In the genomic region with DNA sequence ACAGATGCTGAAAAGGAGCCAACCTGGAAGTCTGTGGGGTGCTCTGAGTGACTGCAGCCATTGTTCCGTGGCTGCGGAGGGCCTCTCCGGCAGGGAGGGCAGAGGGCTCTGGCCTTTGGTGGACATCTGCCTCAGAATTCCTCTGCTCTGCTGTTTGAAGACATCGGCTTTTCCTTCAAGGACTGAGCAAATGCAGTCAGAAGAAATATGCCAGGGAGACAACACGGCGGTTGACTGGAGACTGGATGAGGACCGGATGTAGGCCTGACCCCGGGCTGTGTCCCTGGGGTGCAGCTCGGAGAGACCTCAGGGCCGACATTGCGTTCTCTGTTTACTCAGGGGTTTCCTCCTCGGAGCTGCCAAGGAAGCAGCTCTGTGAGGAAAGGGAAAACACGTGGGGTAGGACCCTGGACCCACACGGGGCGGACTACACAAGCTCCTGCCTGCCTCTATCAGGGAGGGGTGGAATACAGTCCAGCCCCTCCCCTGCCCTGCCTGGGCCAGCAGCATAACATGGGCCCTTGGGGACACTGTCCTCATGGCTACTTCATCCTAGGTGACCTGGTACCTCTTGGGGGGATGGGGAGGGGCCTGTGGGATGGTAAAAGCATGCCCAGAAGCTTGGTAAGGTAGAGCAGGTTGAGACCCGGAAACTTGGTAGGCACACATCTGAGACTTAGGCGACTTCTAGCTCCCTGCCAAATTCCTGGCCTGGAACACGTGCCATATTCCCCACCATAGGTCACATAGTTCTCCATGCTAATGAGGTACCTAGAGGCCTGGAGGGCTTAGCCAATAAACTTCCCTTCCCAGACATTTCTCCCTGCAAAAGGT, we compare ENCODE assay signal across 8 mouse cellular contexts.
DNase-seq lines count a peak whose midpoint lies in the region; ATAC-seq and TF ChIP-seq lines count a peak whose summit lies in the region.

No protein-coding gene starts in this region.

- no peaks in the 10 kb centered on the region for H3K9me3 ChIP-seq in forebrain, embryonic 10.5 days
- H3K9me3 ChIP-seq in forebrain, embryonic 14.5 days (replicated peaks; ENCODE audit: control insufficient read depth, low read length): no peaks in the 10 kb centered on the region
- no peaks in the 10 kb centered on the region for H3K9me3 ChIP-seq in lung, embryonic 16.5 days (ENCODE audit: control insufficient read depth, low read length)

- no peak for TF ChIP-seq CTCF in heart, adult 2 months (IDR thresholded peaks at IDR 0.05)

- no peaks in the 10 kb centered on the region for H3K36me3 ChIP-seq in forebrain, embryonic 10.5 days (replicated peaks)
- no peaks in the 10 kb centered on the region for H3K36me3 ChIP-seq in forebrain, embryonic 14.5 days (ENCODE audit: control insufficient read depth, insufficient read depth, low read length)
- peaks cover 2% of the 10 kb centered on the region; the same call in 1 of the 2 replicates for H3K36me3 ChIP-seq in heart, adult 2 months (ENCODE audit: control insufficient read depth, insufficient read depth, low read length)
- no peaks in the 10 kb centered on the region for H3K36me3 ChIP-seq in lung, embryonic 16.5 days (ENCODE audit: control insufficient read depth, insufficient read depth, low read length)

- no peak overlapping the region for H3K4me2 ChIP-seq in forebrain, embryonic 14.5 days (ENCODE audit: low read length)
- no peak overlapping the region for H3K4me2 ChIP-seq in lung, embryonic 16.5 days (ENCODE audit: low read depth, low read length)

- ATAC-seq in forebrain, embryonic 14.5 days: no peak
- ATAC-seq in lung, embryonic 16.5 days (ENCODE audit: low read depth): peak; percentile 86
- ATAC-seq in erythroblast, adult 5-6 weeks (replicated peaks; ENCODE audit: low FRiP score, poor library complexity, severe bottlenecking): no peak

- no peak overlapping the region for H3K4me3 ChIP-seq in forebrain, embryonic 10.5 days
- no peak overlapping the region for H3K4me3 ChIP-seq in forebrain, embryonic 14.5 days (ENCODE audit: low read depth, low read length)
- no peak overlapping the region for H3K4me3 ChIP-seq in heart, adult 2 months
- H3K4me3 ChIP-seq in lung, embryonic 16.5 days (ENCODE audit: low read length): no peak overlapping the region

- peak overlapping the region; percentile 74 for H3K27ac ChIP-seq in forebrain, embryonic 10.5 days
- H3K27ac ChIP-seq in forebrain, embryonic 14.5 days (ENCODE audit: low read depth, low read length): no peak overlapping the region
- H3K27ac ChIP-seq in heart, adult 2 months: peak overlapping the region; percentile 90
- H3K27ac ChIP-seq in lung, embryonic 16.5 days (ENCODE audit: low read length): peak overlapping the region; percentile 86

- H3K79me2 ChIP-seq in heart, adult 2 months (replicated peaks; ENCODE audit: control insufficient read depth, insufficient read depth, low read length): no peaks in the 10 kb centered on the region

- intact Hi-C loops in heart, adult 2 months (cut with DNase I): loop anchor here (1.0 to 5.0 kb wide), 5 partner anchors 17 to 139 kb away; no protein-coding TSS in a partner anchor

- H3K4me1 ChIP-seq in forebrain, embryonic 10.5 days: peaks cover 20% of the 10 kb centered on the region
- no peaks in the 10 kb centered on the region for H3K4me1 ChIP-seq in forebrain, embryonic 14.5 days (ENCODE audit: control insufficient read depth, insufficient read depth, low read length)
- peaks cover 25% of the 10 kb centered on the region for H3K4me1 ChIP-seq in heart, adult 2 months (ENCODE audit: control insufficient read depth, insufficient read depth, low read length)
- peaks cover 8% of the 10 kb centered on the region for H3K4me1 ChIP-seq in lung, embryonic 16.5 days (replicated peaks; ENCODE audit: control insufficient read depth, insufficient read depth, low read length)

- DNase-seq in forebrain, embryonic 10.5 days (ENCODE audit: extremely low spot score, low spot score): no peak
- no peak for DNase-seq in forebrain, embryonic 14.5 days (ENCODE audit: low spot score)
- DNase-seq in heart, adult 2 months: peak; percentile 82 to 88
- peak; percentile 83 for DNase-seq in kidney, adult 9 months
- DNase-seq in spleen, postnatal 14 days (ENCODE audit: low spot score in 2 of 2): no peak
- DNase-seq in thymus, postnatal 0 days (ENCODE audit: low spot score): no peak

- TF ChIP-seq EP300 in heart, adult 2 months (IDR thresholded peaks at IDR 0.05; ENCODE audit: insufficient read depth, low read depth, low read length): peak; percentile 92

- H3K27me3 ChIP-seq in forebrain, embryonic 10.5 days (ENCODE audit: poor library complexity, severe bottlenecking): no peaks in the 10 kb centered on the region
- H3K27me3 ChIP-seq in forebrain, embryonic 14.5 days (replicated peaks; ENCODE audit: control insufficient read depth, insufficient read depth, low read length): no peaks in the 10 kb centered on the region
- H3K27me3 ChIP-seq in heart, adult 2 months (ENCODE audit: control insufficient read depth, insufficient read depth, low read length): no peaks in the 10 kb centered on the region
- no peaks in the 10 kb centered on the region for H3K27me3 ChIP-seq in lung, embryonic 16.5 days (ENCODE audit: control insufficient read depth, insufficient read depth, low read depth, low read length)

- WGBS in forebrain, embryonic 10.5 days: 75% methylated on average over 18 of the region's 18 CpGs
- 80% methylated on average over 18 of the region's 18 CpGs for WGBS in forebrain, embryonic 14.5 days
- WGBS in heart, adult 2 months: 32% methylated on average over 18 of the region's 18 CpGs
- 59% methylated on average over 18 of the region's 18 CpGs for WGBS in lung, embryonic 16.5 days

- TF ChIP-seq POLR2A in heart, adult 2 months (IDR thresholded peaks at IDR 0.05; ENCODE audit: insufficient read depth, low read depth, low read length): peak; percentile 64; the same call in 1 of the 2 replicates

- no peak overlapping the region for H3K9ac ChIP-seq in forebrain, embryonic 14.5 days (ENCODE audit: low read length)
- H3K9ac ChIP-seq in heart, adult 2 months (ENCODE audit: low read depth, low read length): peak overlapping the region; percentile 16; the same call in 1 of the 2 replicates
- H3K9ac ChIP-seq in lung, embryonic 16.5 days (ENCODE audit: low read length): peak overlapping the region; percentile 14; the same call in 1 of the 2 replicates

Comparison
In these comparisons a context has a peak if more than half of its experiments do, and no peak if none do; other contexts are left out.
1. DNase-seq: peak in heart, adult 2 months (2 of 2) and kidney, adult 9 months (single experiment); none in forebrain, embryonic 10.5 days (single experiment), forebrain, embryonic 14.5 days (single experiment), spleen, postnatal 14 days (0 of 2) and thymus, postnatal 0 days (single experiment).